Mouse (Mus musculus): ENCODE results near the gene Foxn1.
A peak's percentile ranks its signal among the peaks of the same experiment; 100 is the strongest.

The Foxn1 gene

GRCm38 (mm10) chr11:78355471-78356238 lies 30.7 kb downstream of the Foxn1 start:
- DNase-seq: peak; percentile 68

GRCm38 (mm10) chr11:78354905-78355304 lies 31.5 kb downstream of the Foxn1 start:
- DNase-seq: no peak

DNA sequence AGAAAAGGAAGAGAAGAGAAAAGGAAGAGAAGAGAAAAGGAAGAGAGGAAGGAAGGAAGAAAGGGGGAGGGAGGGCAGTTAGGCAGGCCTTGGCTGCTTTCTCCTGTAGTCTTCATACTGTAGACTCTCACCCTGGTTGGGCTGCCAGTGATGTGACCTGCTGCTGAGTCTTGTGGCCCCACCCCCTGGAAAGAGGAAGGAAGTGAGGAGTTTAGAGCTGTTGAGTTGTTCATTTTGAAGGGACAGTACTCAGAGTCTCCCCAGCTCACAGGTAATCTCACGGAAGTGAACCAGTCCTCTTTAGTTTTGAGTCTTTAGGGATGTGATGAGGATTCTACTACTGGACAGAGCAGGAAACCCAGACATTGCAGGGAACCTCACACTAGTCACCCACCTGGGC lies 33.3 kb downstream of the Foxn1 start:
- no peak for DNase-seq

DNA sequence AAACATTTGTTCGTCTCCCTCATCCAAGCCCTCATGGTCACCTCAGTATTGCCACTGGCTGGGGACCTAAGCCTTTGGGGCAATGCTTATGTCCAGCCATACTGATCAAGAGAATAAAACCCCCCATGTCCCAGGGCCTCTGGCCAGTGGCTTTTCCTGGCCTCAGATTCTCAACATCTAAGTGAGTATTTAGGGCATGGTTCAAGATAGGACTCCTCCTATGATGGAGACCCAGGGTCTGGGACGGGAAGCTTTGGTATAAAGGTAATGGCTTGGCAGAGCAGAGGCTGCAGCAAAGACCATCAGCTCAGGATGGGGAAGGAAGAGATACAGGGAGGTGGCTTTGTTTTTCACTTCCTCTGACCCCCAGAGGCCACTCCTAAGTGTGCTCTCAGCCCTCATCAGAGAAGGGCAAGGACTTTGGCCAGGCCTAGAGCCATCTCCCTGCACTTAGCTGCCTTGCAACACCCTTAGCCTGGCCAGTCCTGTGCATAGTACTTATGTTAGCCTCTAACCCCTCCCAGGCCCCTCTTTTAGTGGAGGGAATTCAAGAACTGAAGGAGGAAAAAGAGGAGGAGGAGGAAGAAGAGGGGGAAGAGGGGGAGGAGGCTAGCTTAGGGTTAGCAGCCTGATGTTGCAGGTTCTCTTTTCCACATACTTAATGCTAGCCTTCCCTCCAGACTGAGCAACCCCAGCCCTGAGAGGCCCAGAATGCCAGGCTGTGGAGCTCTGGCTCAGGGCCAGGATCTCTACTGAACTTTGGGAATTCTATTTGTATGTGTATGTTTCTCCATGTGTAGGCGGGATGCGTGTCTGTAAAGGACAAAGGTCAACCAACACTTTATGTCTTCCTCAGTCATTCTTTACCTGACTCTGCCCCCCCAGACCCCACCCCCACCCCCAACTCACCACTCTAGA lies 36.7 kb downstream of the Foxn1 start:
- DNase-seq: no peak

- no peak for DNase-seq
Observed at GRCm38 (mm10) chr11:78348474-78348873, 37.9 kb downstream of the Foxn1 start.

GRCm38 (mm10) chr11:78347908-78348307 lies 38.5 kb downstream of the Foxn1 start:
- DNase-seq: no peak

DNA sequence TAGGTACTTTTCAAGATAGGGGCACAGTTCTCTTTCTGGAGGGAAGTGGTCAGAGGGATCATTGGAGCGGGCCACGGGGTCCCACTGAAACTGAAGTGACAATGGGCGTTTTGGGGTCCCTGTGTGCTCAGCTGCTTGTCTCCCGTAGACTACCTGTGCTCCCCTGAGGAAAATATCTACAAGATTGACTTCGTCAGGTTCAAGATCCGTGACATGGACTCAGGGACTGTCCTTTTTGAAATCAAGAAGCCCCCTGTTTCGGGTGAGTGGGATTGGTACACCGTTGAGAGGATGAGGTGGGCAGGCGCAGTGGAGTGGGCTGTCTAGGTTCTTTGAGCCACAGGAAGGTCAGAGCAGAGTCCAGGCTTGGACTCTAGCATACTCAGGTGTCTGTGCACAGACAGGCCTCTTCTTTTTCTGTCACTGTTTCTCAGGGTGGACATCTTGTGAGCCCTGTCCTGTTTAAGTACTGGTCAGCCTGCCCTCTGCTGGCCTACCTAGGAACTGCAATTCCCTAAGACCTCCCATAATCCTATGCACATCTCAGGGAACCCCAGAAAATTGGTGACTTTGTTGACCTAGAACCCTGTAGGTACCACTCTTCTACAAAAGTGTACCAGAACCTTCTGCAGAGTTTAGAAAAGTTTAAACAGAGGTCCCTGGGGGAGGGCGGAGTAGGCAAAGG lies 39.1 kb downstream of the Foxn1 start:
- peak; percentile 77 for DNase-seq

DNA sequence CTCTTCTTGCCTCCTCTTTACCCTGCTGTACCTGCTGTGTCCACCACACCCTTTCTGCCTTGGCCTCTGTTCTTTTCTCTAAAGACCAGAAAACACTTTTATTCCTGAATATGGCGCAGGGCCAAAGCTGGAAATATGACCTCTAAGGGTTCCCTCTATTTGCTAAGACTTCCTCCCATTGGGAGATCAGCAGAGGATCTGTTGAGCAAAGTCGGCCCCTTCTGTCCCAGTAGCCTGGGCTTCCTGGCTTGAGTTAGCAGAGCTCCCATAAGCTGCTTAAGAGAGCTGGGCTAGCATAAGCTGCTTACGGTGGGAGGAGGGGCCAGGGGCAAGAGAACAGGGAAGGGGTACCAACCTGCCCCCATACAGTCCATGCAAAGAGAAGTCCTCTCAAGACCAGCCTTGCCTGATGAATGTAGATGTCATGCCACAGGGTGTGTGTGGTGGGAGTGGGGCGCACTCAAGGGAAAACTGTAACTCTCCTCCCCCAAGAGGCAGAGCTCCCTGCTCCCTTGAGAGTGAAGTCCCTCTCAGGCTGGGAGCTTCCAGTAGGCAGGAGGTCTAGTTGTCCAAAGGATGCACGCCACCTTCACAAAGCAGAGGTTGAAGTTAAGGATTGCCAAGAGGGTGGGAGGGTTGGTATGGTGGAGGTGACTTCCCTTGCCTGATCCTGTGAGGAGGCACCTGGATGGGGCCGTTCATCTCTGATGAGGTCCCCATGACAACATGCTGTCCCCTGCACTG lies 39.9 kb downstream of the Foxn1 start:
- DNase-seq: no peak

GRCm38 (mm10) chr11:78345801-78346200 lies 40.6 kb downstream of the Foxn1 start:
- DNase-seq: no peak

DNA sequence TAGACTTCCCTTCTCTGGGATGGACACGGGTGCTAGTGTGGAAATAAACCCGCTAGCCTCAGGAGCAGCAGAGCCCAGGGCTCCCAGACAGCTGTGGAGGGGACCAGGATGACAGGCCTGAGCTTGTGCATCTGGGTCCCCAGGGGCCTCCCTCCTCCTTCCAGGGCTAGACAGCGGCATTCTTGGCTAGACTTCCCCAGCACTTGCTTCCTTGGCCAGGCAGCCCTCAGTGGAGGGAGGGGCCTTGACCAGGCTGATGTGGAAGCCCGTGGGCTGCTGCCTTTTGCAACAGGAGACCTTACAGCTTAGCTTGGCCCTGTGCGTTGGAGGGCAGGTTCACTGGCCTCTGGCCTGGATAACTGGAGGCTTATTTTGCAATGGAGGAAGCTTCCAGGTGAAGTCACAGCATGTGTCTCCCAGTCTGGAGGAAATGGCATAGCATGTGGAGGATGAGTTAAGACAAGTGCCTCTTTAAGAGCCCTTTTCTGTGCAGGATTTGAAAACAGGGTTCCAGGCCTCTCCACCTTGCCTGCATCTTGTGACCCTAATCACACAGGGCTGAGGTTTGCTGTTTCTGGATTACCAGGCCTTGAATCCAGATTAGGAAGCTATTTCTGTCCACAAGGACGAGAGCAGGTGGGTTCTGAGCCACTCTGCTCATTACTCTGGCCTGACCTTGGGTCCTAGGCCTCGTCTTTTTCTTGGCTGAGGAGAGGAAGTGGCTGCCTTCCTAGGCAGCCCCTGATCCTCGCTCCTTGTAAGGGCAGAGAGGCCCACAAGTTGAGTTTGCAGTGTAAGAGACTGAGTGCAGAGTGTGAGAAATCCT lies 41.3 kb downstream of the Foxn1 start:
- no peak for DNase-seq

DNA sequence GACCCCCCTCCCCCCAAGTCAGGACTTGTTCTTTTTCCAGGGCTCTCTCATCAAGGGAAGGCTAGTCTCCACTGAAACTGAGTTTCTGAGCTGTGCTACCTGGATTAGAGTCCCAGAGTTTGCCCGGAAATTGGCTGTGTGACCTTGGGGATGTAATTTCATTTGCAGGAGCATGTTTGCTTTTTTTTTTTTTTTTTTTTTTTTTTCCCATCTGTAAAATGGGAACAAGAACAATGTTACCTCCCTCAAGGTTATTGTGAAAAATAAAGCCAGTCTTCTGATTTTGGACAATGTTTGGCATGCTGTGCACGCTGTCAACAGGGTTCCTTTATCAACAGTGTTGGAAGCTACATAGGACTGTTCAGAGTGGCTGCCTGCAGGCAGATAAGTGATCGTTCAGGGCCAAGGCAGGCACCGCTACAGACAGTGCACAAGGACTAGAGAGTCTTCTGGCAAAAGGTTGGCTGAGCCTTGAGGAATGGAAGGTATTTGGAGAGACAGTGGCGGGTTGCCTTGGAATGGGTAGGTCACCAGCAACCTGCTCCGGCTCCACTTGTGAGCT lies 41.9 kb downstream of the Foxn1 start:
- no peak for DNase-seq

DNA sequence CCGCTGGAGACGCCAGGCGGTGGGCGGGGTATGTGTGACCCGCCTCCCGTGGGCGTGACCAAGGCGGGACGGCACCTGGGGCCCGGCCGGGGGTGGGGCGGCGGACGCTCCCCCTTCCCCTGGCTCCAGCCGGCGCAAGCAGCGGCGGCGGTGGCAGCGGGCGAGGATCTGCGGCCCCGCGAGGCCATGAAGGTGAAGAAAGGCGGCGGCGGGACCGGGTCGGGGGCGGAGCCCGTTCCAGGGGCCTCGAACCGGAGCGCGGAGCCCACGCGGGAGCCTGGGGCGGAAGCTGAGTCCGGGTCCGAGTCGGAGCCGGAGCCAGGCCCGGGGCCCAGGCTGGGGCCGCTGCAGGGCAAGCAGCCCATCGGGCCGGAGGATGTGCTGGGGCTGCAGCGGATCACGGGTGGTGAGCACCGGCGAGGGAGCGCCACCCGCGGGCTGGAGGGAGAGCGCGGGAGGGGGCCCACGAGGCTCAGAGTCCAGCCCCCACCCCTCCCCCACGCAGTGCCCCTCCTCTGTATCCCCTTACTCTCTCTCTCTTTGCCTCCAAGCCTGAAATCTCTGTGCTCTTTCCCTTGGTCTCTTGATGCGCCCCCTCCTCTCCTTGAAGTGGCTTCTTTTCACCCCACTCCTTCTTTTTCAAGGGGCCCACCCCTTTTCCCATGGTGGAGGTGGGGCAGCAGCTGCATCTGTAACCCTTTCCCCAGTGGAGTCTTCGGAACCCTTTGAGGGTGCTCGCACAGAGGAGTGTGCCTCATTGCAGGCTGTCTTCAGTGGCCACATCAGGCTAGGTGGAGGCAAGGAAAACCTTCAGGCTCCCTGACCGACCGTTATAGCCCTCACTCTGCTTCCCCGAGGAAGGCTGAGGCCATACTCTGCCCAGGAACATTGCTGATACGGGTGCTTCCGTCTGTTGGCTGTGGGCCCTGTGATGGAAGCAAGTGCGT lies 42.7 kb downstream of the Foxn1 start, which contains the start of gene Unc119:
Gene Unc119, plus strand, starts transcription at position 102 of the 947 bp plus-strand sequence.
- peak; percentile 75 for DNase-seq

- no peak for DNase-seq
Observed at GRCm38 (mm10) chr11:78341702-78342101, 44.7 kb downstream of the Foxn1 start.

DNA sequence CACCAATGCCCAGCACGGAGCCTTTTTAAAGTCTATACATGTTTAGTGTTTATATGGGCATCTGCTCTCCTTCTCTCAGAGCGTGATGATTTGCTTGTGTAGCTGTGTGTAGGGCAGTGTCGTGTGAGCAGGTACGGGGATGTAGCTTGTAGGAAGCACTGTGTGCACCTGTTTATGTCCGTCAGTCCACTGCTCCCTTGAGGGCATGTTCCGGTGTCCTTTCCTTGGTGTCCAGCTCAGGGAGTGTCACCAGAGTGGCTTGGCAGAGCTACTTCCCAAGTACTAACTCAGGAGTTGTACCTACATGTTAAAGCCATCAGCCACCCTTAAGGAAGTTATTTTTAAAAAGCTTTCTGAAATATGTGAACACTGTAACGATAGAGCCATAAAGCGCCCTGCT lies 49.3 kb downstream of the Foxn1 start:
- no peak for DNase-seq

GRCm38 (mm10) chr11:78333992-78334391 lies 52.4 kb downstream of the Foxn1 start:
- DNase-seq: no peak

GRCm38 (mm10) chr11:78332676-78333075 lies 53.7 kb downstream of the Foxn1 start:
- no peak for DNase-seq

DNA sequence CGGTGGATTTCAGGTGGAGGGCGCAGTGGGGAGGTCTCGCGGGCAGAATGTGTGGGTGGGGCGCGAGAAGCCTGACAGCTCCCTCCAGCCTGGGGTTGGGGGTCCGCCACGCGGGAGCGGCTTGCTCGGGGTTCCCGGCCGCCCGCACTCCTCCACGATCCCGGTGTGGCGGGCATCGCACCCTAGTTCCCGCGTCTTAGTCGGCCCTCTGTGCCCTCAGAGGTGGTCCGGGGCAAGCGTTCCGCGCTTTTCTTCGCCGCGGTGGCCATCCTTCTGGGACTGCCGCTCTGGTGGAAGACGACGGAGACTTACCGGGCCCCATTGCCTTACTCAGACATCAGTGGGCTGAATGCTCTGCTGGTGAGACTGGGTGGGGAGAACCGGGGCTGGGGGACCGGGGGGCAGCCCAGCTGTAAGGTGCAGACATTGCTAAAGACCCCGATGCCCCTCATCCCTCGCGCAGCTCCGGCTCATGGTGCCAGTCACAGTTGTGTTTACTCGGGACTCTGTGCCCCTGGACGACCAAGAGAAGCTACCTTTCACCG lies 57.8 kb downstream of the Foxn1 start:
- DNase-seq: no peak

DNA sequence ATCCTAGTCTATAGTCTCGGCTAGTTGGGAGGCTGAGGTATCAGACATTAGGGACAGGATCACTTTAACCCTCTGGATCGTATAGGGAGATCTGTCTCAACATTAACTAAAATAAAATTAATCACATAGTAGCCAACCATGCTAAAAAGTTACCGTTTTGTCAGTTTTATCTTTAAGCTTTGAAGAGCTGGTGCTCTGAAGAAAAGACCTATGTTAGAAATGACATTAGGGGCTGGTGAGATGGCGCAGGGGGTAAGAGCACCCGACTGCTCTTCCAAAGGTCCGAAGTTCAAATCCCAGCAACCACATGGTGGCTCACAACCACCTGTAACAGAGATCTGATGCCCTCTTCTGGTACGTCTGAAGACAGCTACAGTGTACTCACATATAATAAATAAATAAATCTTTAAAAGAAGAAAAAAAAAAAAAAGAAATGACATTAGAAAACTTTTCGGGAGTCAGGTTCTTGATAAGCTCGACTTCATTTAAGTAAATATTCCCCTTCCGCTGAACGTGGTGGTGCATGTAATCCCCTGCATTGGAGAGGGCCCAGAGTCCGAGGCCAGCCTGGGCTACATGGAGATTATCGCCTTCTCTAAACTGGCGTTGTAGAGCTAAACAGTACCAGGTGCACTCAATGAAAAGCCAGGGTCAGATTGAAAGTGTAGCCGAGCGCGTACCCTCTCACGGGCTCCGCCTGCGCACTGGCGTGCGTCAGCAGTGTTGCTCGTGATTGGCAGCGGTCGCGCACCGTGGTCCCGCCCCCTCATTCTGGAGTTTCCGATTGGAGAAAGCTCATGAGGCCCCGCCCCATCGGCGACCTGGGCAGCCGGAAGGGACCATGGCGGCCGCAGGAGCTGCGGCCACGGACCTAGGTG lies 58.5 kb downstream of the Foxn1 start, which contains the start of gene Pigs:
Gene Pigs, plus strand, starts transcription at position 782 of the 878 bp plus-strand sequence.
- peak; percentile 98 for DNase-seq

DNA sequence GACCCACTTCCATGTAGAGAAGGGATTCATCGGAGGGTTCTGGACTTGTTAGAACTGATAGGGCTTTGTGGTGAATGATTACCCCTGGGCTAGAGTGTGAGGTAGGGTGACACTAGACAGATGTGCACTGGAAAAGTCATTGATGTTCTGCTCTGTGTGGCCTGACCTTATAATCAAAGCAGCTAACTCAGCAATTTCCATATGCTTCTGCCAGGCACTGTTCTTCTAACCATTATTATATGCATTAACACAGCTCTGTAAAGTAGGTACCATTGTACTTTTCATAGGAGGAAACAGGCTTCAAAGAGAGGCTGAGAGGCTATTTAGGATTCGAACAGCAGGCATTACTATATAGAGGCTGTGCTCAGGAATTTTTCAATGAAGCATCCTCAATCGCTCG lies 59.1 kb downstream of the Foxn1 start:
- no peak for DNase-seq

Data from cerebellum, adult 8-10 months (tissue).